Mouse (Mus musculus): Measurements from ENCODE around the gene Ccdc154. TPM values are rescaled to one million over a fixed set of nuclear protein-coding genes. Genes with fewer than 3 reads are reported as not detected.

Gene Ccdc154
- total RNA-seq (2023), result under 1 TPM in 1 of 2 experiments, not detected in 1; 0.47 TPM

GRCm38 (mm10) chr17:25162161-25162560, at the start of gene Ccdc154:
Ccdc154 (plus strand) TSS chr17:25162461.

GRCm38 (mm10) chr17:25115664-25116432, 46.4 kb upstream of the Ccdc154 start, which contains the start of gene Telo2:
Telo2 (minus strand) TSS chr17:25115967.

GRCm38 (mm10) chr17:25120406-25120805, 41.9 kb upstream of the Ccdc154 start, which contains the start of gene Ptx4:
Ptx4 (plus strand) TSS chr17:25120760.

GRCm38 (mm10) chr17:25133275-25133698, 29.0 kb upstream of the Ccdc154 start, which contains the start of gene Clcn7:
Clcn7 (plus strand) TSS chr17:25133391.

GRCm38 (mm10) chr17:25175411-25175810, 13.2 kb downstream of the Ccdc154 start, which contains the start of gene Gm38655:
Gm38655 (minus strand) TSS chr17:25175471.

GRCm38 (mm10) chr17:25184129-25184691, 21.9 kb downstream of the Ccdc154 start, which contains the start of gene BC003965:
BC003965 (plus strand) TSS chr17:25184554.

GRCm38 (mm10) chr17:25188150-25189031, 26.1 kb downstream of the Ccdc154 start, which contains the start of gene Unkl:
Unkl (plus strand) TSS chr17:25188397.

Other genes starting within 250 kb of the Ccdc154 start
- gene Mapk8ip3, start 225.5 kb upstream of the Ccdc154 start, total RNA-seq (2023), result 100 to 1,000 TPM; 222 to 255 TPM
- 10 to 100 TPM; 20.0 to 29.0 TPM for gene Jpt2, start 201.8 kb upstream of the Ccdc154 start, total RNA-seq (2023)
- gene Cramp1l, start 146.7 kb upstream of the Ccdc154 start, total RNA-seq (2023), result 10 to 100 TPM; 35.4 to 46.2 TPM
- 10 to 100 TPM; 23.8 to 24.9 TPM for gene Ift140, start 146.4 kb upstream of the Ccdc154 start, total RNA-seq (2023)
- not detected for gene Tmem204, start 78.9 kb upstream of the Ccdc154 start, total RNA-seq (2023)
- gene Telo2, start 46.5 kb upstream of the Ccdc154 start, total RNA-seq (2023), result 10 to 100 TPM; 39.2 to 46.6 TPM
- not detected for gene Ptx4, start 41.7 kb upstream of the Ccdc154 start, total RNA-seq (2023)
- 10 to 100 TPM; 44.0 to 44.4 TPM for gene Clcn7, start 29.1 kb upstream of the Ccdc154 start, total RNA-seq (2023)
- gene Gm38655, start 13.0 kb downstream of the Ccdc154 start, total RNA-seq (2023), result not detected
- gene BC003965, start 22.1 kb downstream of the Ccdc154 start, total RNA-seq (2023), result 10 to 100 TPM; 16.3 to 19.8 TPM
- 10 to 100 TPM; 82.5 to 91.6 TPM for gene Unkl, start 25.9 kb downstream of the Ccdc154 start, total RNA-seq (2023)
- 10 to 100 TPM; 45.8 to 46.1 TPM for gene Gnptg, start 77.7 kb downstream of the Ccdc154 start, total RNA-seq (2023)
- 10 to 100 TPM; 27.9 to 28.7 TPM for gene Tsr3, start 77.7 kb downstream of the Ccdc154 start, total RNA-seq (2023)
- gene Baiap3, start 93.9 kb downstream of the Ccdc154 start, total RNA-seq (2023), result 10 to 100 TPM; 29.4 TPM
- gene Ube2i, start 112.2 kb downstream of the Ccdc154 start, total RNA-seq (2023), result 100 to 1,000 TPM; 421 to 426 TPM
- gene Prss34, start 135.9 kb downstream of the Ccdc154 start, total RNA-seq (2023), result under 1 TPM in 1 of 2 experiments, not detected in 1; 0.76 TPM
- gene Prss28, start 146.2 kb downstream of the Ccdc154 start, total RNA-seq (2023), result not detected
- gene Prss29, start 156.2 kb downstream of the Ccdc154 start, total RNA-seq (2023), result not detected
- 1 to 10 TPM in 1 of 2 experiments, not detected in 1; 1.1 TPM for gene Tpsab1, start 183.1 kb downstream of the Ccdc154 start, total RNA-seq (2023)
- 1 to 10 TPM in 1 of 2 experiments, not detected in 1; 1.0 TPM for gene Tpsb2, start 203.8 kb downstream of the Ccdc154 start, total RNA-seq (2023)
- gene Tpsg1, start 206.8 kb downstream of the Ccdc154 start, total RNA-seq (2023), result not detected